In genomic region chr11:89003726-89004125, GRCm38 (mm10) we compare ENCODE assay signal across 12 mouse cellular contexts. TPM values are rescaled to one million over a fixed set of nuclear protein-coding genes. Genes with fewer than 3 reads are reported as not detected.
DNase-seq lines count a peak whose midpoint lies in the region; ATAC-seq and TF ChIP-seq lines count a peak whose summit lies in the region.
"Had no signal": no experiment of that assay in that cellular context is flagged by ENCODE, and none has a peak within 500 bp of the region (broad histone marks: within the 10 kb centered on the region; RNA-seq: fewer than 3 reads in every experiment).

No protein-coding gene starts in this region.

- peaks cover 3% of the 10 kb centered on the region; the same call in 1 of the 2 replicates for H3K36me3 ChIP-seq in kidney, embryonic 16.5 days (ENCODE audit: insufficient read depth, low read length)
- peaks cover 79% of the 10 kb centered on the region for H3K36me3 ChIP-seq in G1E (replicated peaks)
- peaks cover 19% of the 10 kb centered on the region; the same call in 1 of the 2 replicates for H3K36me3 ChIP-seq in liver, embryonic 16.5 days (ENCODE audit: control insufficient read depth, insufficient read depth)
- H3K36me3 ChIP-seq in hindbrain, embryonic 14.5 days (replicated peaks; ENCODE audit: control insufficient read depth, insufficient read depth) = no peaks in the 10 kb centered on the region
- H3K36me3 ChIP-seq: hindbrain, embryonic 15.5 days; neural tube, embryonic 12.5 days had no signal

- H3K27me3 ChIP-seq in kidney, embryonic 16.5 days (ENCODE audit: insufficient read depth, low read length) = no peaks in the 10 kb centered on the region
- no peaks in the 10 kb centered on the region for H3K27me3 ChIP-seq in G1E (ENCODE audit: insufficient read depth, low read length)
- H3K27me3 ChIP-seq in liver, embryonic 16.5 days (ENCODE audit: control insufficient read depth, insufficient read depth, low read depth, low read length) = no peaks in the 10 kb centered on the region
- H3K27me3 ChIP-seq in hindbrain, embryonic 14.5 days (ENCODE audit: control insufficient read depth, insufficient read depth, low read length) = peaks cover 19% of the 10 kb centered on the region

- intact Hi-C loops in left cerebral cortex, postnatal 36 days (cut with DNase I) = loop anchor here (5.0 kb wide), 1 partner anchor 34 kb away; no protein-coding TSS in a partner anchor

- no peak overlapping the region for H3K27ac ChIP-seq in kidney, embryonic 16.5 days (ENCODE audit: low read length)
- H3K27ac ChIP-seq in liver, embryonic 16.5 days (ENCODE audit: low read length) = peak overlapping the region; percentile 76
- no peak overlapping the region for H3K27ac ChIP-seq in hindbrain, embryonic 14.5 days
- H3K27ac ChIP-seq: hindbrain, embryonic 15.5 days; neural tube, embryonic 12.5 days had no signal

- H3K9ac ChIP-seq in kidney, embryonic 16.5 days (replicated peaks; ENCODE audit: low read length) = no peak overlapping the region
- no peak overlapping the region for H3K9ac ChIP-seq in liver, embryonic 16.5 days (ENCODE audit: low read depth, low read length)
- no peak overlapping the region for H3K9ac ChIP-seq in hindbrain, embryonic 14.5 days
- H3K9ac ChIP-seq: hindbrain, embryonic 15.5 days; neural tube, embryonic 12.5 days had no signal

- 0 out of 2 replicates have a peak overlapping the region, but pooled peaks have one; percentile 6 for H3K4me2 ChIP-seq in kidney, embryonic 16.5 days (replicated peaks; ENCODE audit: low read depth, low read length)
- H3K4me2 ChIP-seq in liver, embryonic 16.5 days (ENCODE audit: low read depth, low read length) = peak overlapping the region; percentile 52
- H3K4me2 ChIP-seq in hindbrain, embryonic 14.5 days (replicated peaks) = no peak overlapping the region
- H3K4me2 ChIP-seq: neural tube, embryonic 12.5 days had no signal

- ATAC-seq in kidney, embryonic 16.5 days (ENCODE audit: low FRiP score, low TSS enrichment) = no peak
- ATAC-seq in G1E (ENCODE audit: extremely low read depth, insufficient number of reproducible peaks, low FRiP score, poor library complexity, severe bottlenecking) = no peak
- no peak for ATAC-seq in liver, embryonic 16.5 days (ENCODE audit: low read depth)
- no peak for ATAC-seq in hindbrain, embryonic 14.5 days (ENCODE audit: low FRiP score)

- DNase-seq in kidney, adult 11 months = no peak
- no peak for DNase-seq in G1E (ENCODE audit: low spot score)
- peak; percentile 44 for DNase-seq in adrenal gland, postnatal 25 days
- no peak for DNase-seq in left cerebral cortex, postnatal 36 days (ENCODE audit: low spot score in 2 of 2)
- DNase-seq in hindbrain, embryonic 14.5 days (ENCODE audit: low spot score) = no peak
- DNase-seq: thymus, postnatal 25 days had no signal

- 0 out of 2 replicates have a peak, but pooled peaks cover 9% of the 10 kb centered on the region for H3K4me1 ChIP-seq in kidney, embryonic 16.5 days (ENCODE audit: insufficient read depth, low read length)
- H3K4me1 ChIP-seq in G1E (ENCODE audit: insufficient read depth, low read depth, low read length) = peaks cover 60% of the 10 kb centered on the region
- H3K4me1 ChIP-seq in liver, embryonic 16.5 days (ENCODE audit: control insufficient read depth, low read depth, low read length) = peaks cover 32% of the 10 kb centered on the region
- no peaks in the 10 kb centered on the region for H3K4me1 ChIP-seq in hindbrain, embryonic 14.5 days (replicated peaks; ENCODE audit: control insufficient read depth, insufficient read depth, low read length)

- no peaks in the 10 kb centered on the region for H3K9me3 ChIP-seq in kidney, embryonic 16.5 days (ENCODE audit: low read length)
- no peaks in the 10 kb centered on the region for H3K9me3 ChIP-seq in G1E (replicated peaks)
- no peaks in the 10 kb centered on the region for H3K9me3 ChIP-seq in liver, embryonic 16.5 days (replicated peaks; ENCODE audit: control insufficient read depth, low read length)
- no peaks in the 10 kb centered on the region for H3K9me3 ChIP-seq in hindbrain, embryonic 14.5 days (ENCODE audit: control insufficient read depth, low read length)
- H3K9me3 ChIP-seq: hindbrain, embryonic 15.5 days; neural tube, embryonic 12.5 days had no signal

- TF ChIP-seq CTCF in G1E (IDR thresholded peaks at IDR 0.05; ENCODE audit: low read depth, low read length) = no peak

- WGBS in kidney, embryonic 16.5 days = 71% methylated on average over 4 of the region's 4 CpGs
- WGBS in liver, embryonic 16.5 days (ENCODE audit: insufficient replicate concordance) = 58% methylated on average over 4 of the region's 4 CpGs
- 82% methylated on average over 4 of the region's 4 CpGs for WGBS in hindbrain, embryonic 14.5 days

- H3K4me3 ChIP-seq in kidney, embryonic 16.5 days (ENCODE audit: low read length) = no peak overlapping the region
- H3K4me3 ChIP-seq in G1E (ENCODE audit: low read depth, low read length) = peak overlapping the region; percentile 53; the same call in 1 of the 2 replicates
- no peak overlapping the region for H3K4me3 ChIP-seq in liver, embryonic 16.5 days (ENCODE audit: low read depth, low read length)
- H3K4me3 ChIP-seq in hindbrain, embryonic 14.5 days (replicated peaks; ENCODE audit: low read length) = no peak overlapping the region
- H3K4me3 ChIP-seq: hindbrain, embryonic 15.5 days; neural tube, embryonic 12.5 days had no signal

RNA-seq across cellular contexts. Expression of gene Trim25, which starts 4.5 kb away (rescaled TPM):
- 17.0 and 17.8 TPM in 2 replicates for polyA plus RNA-seq in kidney, embryonic 16.5 days (2015; fragmentation: Nextera tagmentation; extraction: Ambion mirVana)
- total RNA-seq in G1E (2014; fragmentation: Nextera tagmentation) (69.6 and 73.4 TPM in 2 replicates), G1E (2017) (23.9 and 36.4 TPM in 2 replicates)
- 73.1 and 75.4 TPM in 2 replicates for polyA plus RNA-seq in G1E (2012)
- total RNA-seq in adrenal gland, postnatal 25 days (2021) = 133 and 149 TPM in 2 replicates
- polyA plus RNA-seq in liver, embryonic 16.5 days (2015; fragmentation: Nextera tagmentation; extraction: Ambion mirVana) = 18.3 and 21.7 TPM in 2 replicates
- 1 to 10 TPM; 4.1 to 4.9 TPM for total RNA-seq in left cerebral cortex, postnatal 36 days (2021)
- polyA plus RNA-seq in hindbrain, embryonic 14.5 days (2014; fragmentation: Nextera tagmentation; extraction: Ambion mirVana) = 2.1 and 4.3 TPM in 2 replicates

RNA-seq across cellular contexts. Expression of gene Coil, which starts 33.7 kb away (rescaled TPM):
- polyA plus RNA-seq in kidney, embryonic 16.5 days (2015; fragmentation: Nextera tagmentation; extraction: Ambion mirVana) = 16.7 and 17.4 TPM in 2 replicates
- total RNA-seq in G1E (2014; fragmentation: Nextera tagmentation) (6.3 and 6.7 TPM in 2 replicates), G1E (2017) (13.5 and 14.1 TPM in 2 replicates)
- polyA plus RNA-seq in G1E (2012) = 12.7 and 13.3 TPM in 2 replicates
- 12.8 and 13.0 TPM in 2 replicates for total RNA-seq in adrenal gland, postnatal 25 days (2021)
- polyA plus RNA-seq in liver, embryonic 16.5 days (2015; fragmentation: Nextera tagmentation; extraction: Ambion mirVana) = 3.0 and 3.4 TPM in 2 replicates
- 10 to 100 TPM; 20.6 to 21.1 TPM for total RNA-seq in left cerebral cortex, postnatal 36 days (2021)
- 16.9 and 21.5 TPM in 2 replicates for polyA plus RNA-seq in hindbrain, embryonic 14.5 days (2014; fragmentation: Nextera tagmentation; extraction: Ambion mirVana)

RNA-seq across cellular contexts. Expression of gene Elobl, which starts 37.0 kb away (rescaled TPM):
- polyA plus RNA-seq in kidney, embryonic 16.5 days (2015; fragmentation: Nextera tagmentation; extraction: Ambion mirVana) = not detected in 2 replicates
- not detected in 2 replicates for total RNA-seq in G1E (2014; fragmentation: Nextera tagmentation)
- 0.29 TPM in 1 of 2 replicates, not detected in the other for total RNA-seq in G1E (2017)
- polyA plus RNA-seq in G1E (2012) = not detected in 2 replicates
- not detected in 2 replicates for total RNA-seq in adrenal gland, postnatal 25 days (2021)
- polyA plus RNA-seq in liver, embryonic 16.5 days (2015; fragmentation: Nextera tagmentation; extraction: Ambion mirVana) = not detected in 2 replicates
- total RNA-seq in left cerebral cortex, postnatal 36 days (2021) = not detected
- not detected in 2 replicates for polyA plus RNA-seq in hindbrain, embryonic 14.5 days (2014; fragmentation: Nextera tagmentation; extraction: Ambion mirVana)
- total RNA-seq: adrenal gland, adult 18-20 months; left cerebral cortex, adult 8-10 months had no signal
- polyA plus RNA-seq: hindbrain, embryonic 15.5 days; neural tube, embryonic 12.5 days had no signal

RNA-seq across cellular contexts. Expression of gene Scpep1, which starts 48.5 kb away (rescaled TPM):
- polyA plus RNA-seq in kidney, embryonic 16.5 days (2015; fragmentation: Nextera tagmentation; extraction: Ambion mirVana) = 143 and 158 TPM in 2 replicates
- 25.2 and 29.3 TPM in 2 replicates for total RNA-seq in G1E (2014; fragmentation: Nextera tagmentation)
- 8.1 and 8.8 TPM in 2 replicates for total RNA-seq in G1E (2017)
- 1.4 and 2.1 TPM in 2 replicates for polyA plus RNA-seq in G1E (2012)
- total RNA-seq in adrenal gland, postnatal 25 days (2021) = 257 and 299 TPM in 2 replicates
- 47.5 and 48.6 TPM in 2 replicates for polyA plus RNA-seq in liver, embryonic 16.5 days (2015; fragmentation: Nextera tagmentation; extraction: Ambion mirVana)
- 10 to 100 TPM; 16.3 to 19.3 TPM for total RNA-seq in left cerebral cortex, postnatal 36 days (2021)
- 28.7 and 34.7 TPM in 2 replicates for polyA plus RNA-seq in hindbrain, embryonic 14.5 days (2014; fragmentation: Nextera tagmentation; extraction: Ambion mirVana)
